Mouse (Mus musculus): ENCODE measurements around the gene L3mbtl3. TPM values are rescaled to one million over a fixed set of nuclear protein-coding genes. Genes with fewer than 3 reads are reported as not detected.

L3mbtl3 gene
- polyA plus RNA-seq (2012; fragmentation: generic; extraction: Trizol), result 2.3 TPM
- long read RNA-seq, experiment 1, partial matches to known transcripts, result 0 of 1 reads
- long read RNA-seq, experiment 1, other reads (novel, unspliced or antisense), result 1 of 1 reads
- long read RNA-seq, experiment 2, full-length matches to known transcripts, result 4 of 11 reads
- long read RNA-seq, experiment 2, partial matches to known transcripts, result 2 of 11 reads
- long read RNA-seq, experiment 2, other reads (novel, unspliced or antisense), result 5 of 11 reads

DNA sequence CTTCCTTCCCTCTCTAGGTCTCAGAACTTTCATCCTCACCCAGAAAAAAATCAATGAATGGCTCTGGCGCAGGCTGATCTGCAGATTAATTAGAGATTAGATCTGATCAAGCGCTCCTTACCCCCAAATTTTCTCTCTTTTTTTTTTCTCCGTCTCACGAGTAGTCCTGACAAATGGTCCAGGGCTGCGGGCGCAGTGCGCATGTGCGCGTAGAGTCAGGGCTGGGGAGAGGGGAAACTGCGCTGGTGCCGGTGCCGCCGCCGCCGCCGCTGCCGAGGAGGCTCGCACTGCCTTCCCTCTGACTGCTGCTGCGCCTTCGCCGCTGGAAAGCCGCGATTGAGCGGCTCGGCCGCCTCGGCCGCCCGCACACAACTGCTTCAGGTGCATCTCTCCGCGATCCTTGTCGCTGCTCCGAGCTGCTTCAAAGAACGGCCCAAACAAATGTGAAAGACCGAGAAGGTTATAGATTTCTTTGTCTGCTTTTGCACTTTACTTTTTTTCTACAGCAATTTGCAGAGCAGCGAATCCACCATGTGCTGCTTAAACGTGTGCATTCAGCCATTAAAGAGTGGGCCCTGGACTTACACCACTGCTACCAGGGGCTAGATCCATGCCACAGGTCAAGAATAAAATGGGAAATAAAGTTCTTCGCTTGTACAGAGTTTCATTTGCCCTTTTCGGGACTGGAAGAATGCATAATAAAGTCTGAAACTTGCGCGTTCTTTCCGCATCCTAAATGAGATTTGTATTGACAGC, at the start of gene L3mbtl3:
L3mbtl3 (minus strand) TSS at position 182 of the 756 bp plus-strand sequence.
- Histone ChIP-seq H3K27me3 (ENCODE audit: control insufficient read depth, insufficient read depth, insufficient read length) (no peaks in the 10 kb centered on the region), H3K79me2 (ENCODE audit: control insufficient read depth, insufficient read depth) (no peaks in the 10 kb centered on the region), H3ac (ENCODE audit: control insufficient read depth, insufficient read length, low read depth) (peak within 1 kb of the TSS; percentile 79), H3K79me3 (ENCODE audit: low read depth) (no peaks in the 10 kb centered on the region), H3K4me3 (ENCODE audit: insufficient read depth, poor library complexity, severe bottlenecking) (peak within 1 kb of the TSS; percentile 64), H3K36me3 (ENCODE audit: control insufficient read depth, insufficient read depth) (no peaks in the 10 kb centered on the region)
- TF ChIP-seq MYOD1 (IDR thresholded peaks at IDR 0.05; ENCODE audit: control insufficient read depth, insufficient read length, low read depth), result no peak
- TF ChIP-seq CEBPB (IDR thresholded peaks at IDR 0.05; ENCODE audit: low read depth), result no peak
- no peak for TF ChIP-seq CTCF (IDR thresholded peaks at IDR 0.05; ENCODE audit: control insufficient read depth, insufficient read depth, insufficient read length)
- no peak for TF ChIP-seq MYOG (IDR thresholded peaks at IDR 0.05; ENCODE audit: control insufficient read depth, extremely low read depth, insufficient read length)
- TF ChIP-seq MAX (IDR thresholded peaks at IDR 0.05), result no peak
- no peak for TF ChIP-seq FOSL1 (IDR thresholded peaks at IDR 0.05; ENCODE audit: insufficient read depth, low read length, poor library complexity, severe bottlenecking)
- TF ChIP-seq USF1 (IDR thresholded peaks at IDR 0.05; ENCODE audit: low read depth), result no peak

DNA sequence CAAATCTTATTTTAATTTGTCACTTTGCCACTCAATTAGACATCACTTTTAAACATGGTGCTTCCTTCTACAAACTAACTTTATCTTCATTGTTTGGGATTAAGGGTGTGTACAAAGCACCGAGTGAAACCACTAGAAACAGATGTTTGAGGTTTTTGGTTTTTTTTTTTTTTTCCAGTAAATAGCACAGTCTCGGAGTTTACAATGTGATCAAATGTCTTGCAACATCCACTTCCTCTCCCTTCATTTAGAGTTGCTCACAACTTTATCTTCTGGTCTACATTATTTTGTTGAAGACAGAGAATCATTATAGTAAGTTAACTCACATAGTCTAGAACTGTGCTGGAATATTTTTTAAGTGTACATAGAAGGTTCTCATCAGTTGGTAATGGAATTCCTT, 45.4 kb upstream of the L3mbtl3 start:
- no peaks in the 10 kb centered on the region for H3K36me3 ChIP-seq (ENCODE audit: control insufficient read depth, insufficient read depth)
- H3ac ChIP-seq (ENCODE audit: control insufficient read depth, insufficient read length, low read depth), result no peak overlapping the region
- no peaks in the 10 kb centered on the region for H3K79me3 ChIP-seq (ENCODE audit: low read depth)

DNA sequence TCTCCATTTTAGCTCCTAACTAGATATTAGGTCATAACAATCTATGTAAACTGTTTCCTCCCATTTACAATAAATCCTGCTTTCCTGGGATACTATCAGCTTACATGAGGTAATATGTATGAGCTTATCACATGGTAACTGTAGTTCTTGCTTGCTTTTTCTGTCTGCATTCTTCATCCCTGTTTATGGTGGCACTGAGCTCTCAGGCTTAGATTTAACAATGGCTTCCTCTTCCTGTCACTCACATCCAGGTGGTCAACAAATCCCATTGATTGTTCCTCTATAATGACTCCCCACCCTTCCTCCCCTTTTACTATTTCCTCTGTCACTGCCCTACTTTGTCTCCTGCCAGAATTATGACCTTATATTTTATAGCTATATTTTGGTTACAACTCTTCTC, 12.9 kb upstream of the L3mbtl3 start:
- Histone ChIP-seq H3K4me3 (ENCODE audit: insufficient read depth, poor library complexity, severe bottlenecking) (no peak overlapping the region), H3K36me3 (ENCODE audit: control insufficient read depth, insufficient read depth) (no peaks in the 10 kb centered on the region), H3K79me2 (ENCODE audit: control insufficient read depth, insufficient read depth) (no peaks in the 10 kb centered on the region), H3K79me3 (ENCODE audit: low read depth) (no peaks in the 10 kb centered on the region), H3ac (ENCODE audit: control insufficient read depth, insufficient read length, low read depth) (no peak overlapping the region), H3K27me3 (ENCODE audit: control insufficient read depth, insufficient read depth, insufficient read length) (no peaks in the 10 kb centered on the region)
- TF ChIP-seq CTCF (IDR thresholded peaks at IDR 0.05; ENCODE audit: control insufficient read depth, insufficient read depth, insufficient read length), result no peak
- TF ChIP-seq CEBPB (IDR thresholded peaks at IDR 0.05; ENCODE audit: low read depth), result no peak
- no peak for TF ChIP-seq FOSL1 (IDR thresholded peaks at IDR 0.05; ENCODE audit: insufficient read depth, low read length, poor library complexity, severe bottlenecking)
- TF ChIP-seq USF1 (IDR thresholded peaks at IDR 0.05; ENCODE audit: low read depth), result no peak
- no peak for TF ChIP-seq MYOD1 (IDR thresholded peaks at IDR 0.05; ENCODE audit: control insufficient read depth, insufficient read length, low read depth)
- no peak for TF ChIP-seq MAX (IDR thresholded peaks at IDR 0.05)
- TF ChIP-seq MYOG (IDR thresholded peaks at IDR 0.05; ENCODE audit: control insufficient read depth, extremely low read depth, insufficient read length), result no peak

More for the DNA sequence above, 45.4 kb upstream of the L3mbtl3 start:
- Histone ChIP-seq H3K27me3 (ENCODE audit: control insufficient read depth, insufficient read depth, insufficient read length) (no peaks in the 10 kb centered on the region), H3K4me3 (ENCODE audit: insufficient read depth, poor library complexity, severe bottlenecking) (no peak overlapping the region), H3K79me2 (ENCODE audit: control insufficient read depth, insufficient read depth) (no peaks in the 10 kb centered on the region)
- TF ChIP-seq USF1 (IDR thresholded peaks at IDR 0.05; ENCODE audit: low read depth) (no peak), CEBPB (IDR thresholded peaks at IDR 0.05; ENCODE audit: low read depth) (peak; percentile 25)

DNA sequence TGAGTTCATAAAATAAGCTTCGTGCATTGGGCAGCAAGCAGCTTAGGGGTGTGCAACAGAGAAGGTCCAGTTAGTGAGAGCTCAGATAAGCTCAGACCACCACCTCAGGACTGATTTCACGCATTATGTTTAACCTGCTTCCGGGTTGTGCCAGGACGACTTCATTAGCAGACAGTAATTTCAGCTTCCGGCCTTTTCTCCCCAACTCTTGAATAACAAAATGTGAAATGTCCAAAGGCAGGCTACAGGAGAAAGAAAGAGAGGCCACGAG, 1.5 kb upstream of the L3mbtl3 start:
- no peaks in the 10 kb centered on the region for H3K79me2 ChIP-seq (ENCODE audit: control insufficient read depth, insufficient read depth)
- no peak overlapping the region for H3K4me3 ChIP-seq (ENCODE audit: insufficient read depth, poor library complexity, severe bottlenecking)
- no peak overlapping the region for H3ac ChIP-seq (ENCODE audit: control insufficient read depth, insufficient read length, low read depth)
- H3K27me3 ChIP-seq (ENCODE audit: control insufficient read depth, insufficient read depth, insufficient read length), result no peaks in the 10 kb centered on the region
- H3K79me3 ChIP-seq (ENCODE audit: low read depth), result no peaks in the 10 kb centered on the region
- TF ChIP-seq CEBPB (IDR thresholded peaks at IDR 0.05; ENCODE audit: low read depth) (no peak), MYOG (IDR thresholded peaks at IDR 0.05; ENCODE audit: control insufficient read depth, extremely low read depth, insufficient read length) (no peak), FOSL1 (IDR thresholded peaks at IDR 0.05; ENCODE audit: insufficient read depth, low read length, poor library complexity, severe bottlenecking) (no peak), MYOD1 (IDR thresholded peaks at IDR 0.05; ENCODE audit: control insufficient read depth, insufficient read length, low read depth) (no peak), MAX (IDR thresholded peaks at IDR 0.05) (no peak), CTCF (IDR thresholded peaks at IDR 0.05; ENCODE audit: control insufficient read depth, insufficient read depth, insufficient read length) (no peak), USF1 (IDR thresholded peaks at IDR 0.05; ENCODE audit: low read depth) (no peak)
- no peaks in the 10 kb centered on the region for H3K36me3 ChIP-seq (ENCODE audit: control insufficient read depth, insufficient read depth)

DNA sequence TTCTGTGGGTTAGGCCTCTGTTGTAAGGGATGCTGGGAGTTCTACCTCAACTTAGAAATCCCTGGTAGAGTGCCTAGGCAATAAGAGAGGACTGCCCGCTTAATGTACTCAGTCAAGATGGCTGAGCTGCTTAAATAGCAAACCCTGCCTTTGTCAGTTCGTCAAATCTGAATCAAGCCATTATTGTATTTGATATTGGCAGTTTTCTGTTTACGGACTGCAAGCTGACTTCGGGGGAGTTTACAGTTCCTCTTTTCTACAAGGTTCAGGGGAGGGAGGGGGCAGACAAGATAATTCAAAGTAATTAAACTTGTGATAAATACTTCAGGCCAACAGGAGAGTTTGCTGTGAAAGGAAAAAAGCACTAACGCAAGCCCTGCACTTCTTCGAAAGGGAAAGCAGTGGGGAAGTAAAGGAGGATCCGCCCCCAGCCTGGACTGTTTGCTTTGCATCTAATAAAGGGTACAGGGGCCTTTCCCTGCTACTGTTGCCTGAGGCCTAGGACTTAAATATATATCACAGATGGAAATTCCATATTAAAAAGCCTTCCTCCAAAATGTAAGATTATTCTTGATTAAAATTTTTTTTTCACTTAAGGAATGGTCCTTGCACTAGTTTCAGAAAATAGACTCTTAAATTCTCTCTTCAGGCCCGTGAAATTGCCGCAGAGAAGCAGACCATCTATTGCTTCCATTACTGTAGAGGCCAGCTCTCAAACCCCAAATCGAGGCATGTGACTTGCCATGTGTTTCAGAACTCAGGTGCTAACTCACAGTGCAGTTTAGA, 968 bp upstream of the L3mbtl3 start:
- Histone ChIP-seq H3K79me2 (ENCODE audit: control insufficient read depth, insufficient read depth) (no peaks in the 10 kb centered on the region), H3K27me3 (ENCODE audit: control insufficient read depth, insufficient read depth, insufficient read length) (no peaks in the 10 kb centered on the region), H3K36me3 (ENCODE audit: control insufficient read depth, insufficient read depth) (no peaks in the 10 kb centered on the region), H3K4me3 (ENCODE audit: insufficient read depth, poor library complexity, severe bottlenecking) (no peak overlapping the region), H3ac (ENCODE audit: control insufficient read depth, insufficient read length, low read depth) (no peak overlapping the region), H3K79me3 (ENCODE audit: low read depth) (no peaks in the 10 kb centered on the region)
- TF ChIP-seq FOSL1 (IDR thresholded peaks at IDR 0.05; ENCODE audit: insufficient read depth, low read length, poor library complexity, severe bottlenecking) (no peak), CEBPB (IDR thresholded peaks at IDR 0.05; ENCODE audit: low read depth) (no peak)

Measured in C2C12 (cell line).